Mouse (Mus musculus) heart, adult 2 months (tissue): ENCODE results near the gene Hps6. TPM values are rescaled to one million over a fixed set of nuclear protein-coding genes. Genes with fewer than 3 reads are reported as not detected.

Experiments used
- DNase-seq, 2 experiments: peaks; one replicate each; pipeline ENCODE4 v3.0.0; 2021
- H3K27ac ChIP-seq: fragments of 200-600 bp; 2 replicates; pipeline ENCODE4 v1.8.1; 2022
- H3K27me3 ChIP-seq: fragments of 200-500 bp; 2 replicates; pipeline ENCODE4 v1.6.1; 2012; ENCODE audit warnings: mild to moderate bottlenecking, low read length, inconsistent platforms, mixed read lengths; ENCODE audit not compliant: control insufficient read depth, insufficient read depth
- H3K36me3 ChIP-seq: fragments of 200-500 bp; 2 replicates; pipeline ENCODE4 v1.6.1; 2012; ENCODE audit warnings: low read length, inconsistent platforms; ENCODE audit not compliant: control insufficient read depth, insufficient read depth
- H3K4me1 ChIP-seq: fragments of 200-500 bp; 2 replicates; pipeline ENCODE4 v1.6.1; 2011; ENCODE audit warnings: low read length; ENCODE audit not compliant: control insufficient read depth, insufficient read depth
- H3K4me3 ChIP-seq: fragments of 200-600 bp; 2 replicates; pipeline ENCODE4 v1.8.1; 2022
- H3K79me2 ChIP-seq: fragments of 200-500 bp; replicated peaks from 2 replicates; pipeline ENCODE4 v1.6.1; 2012; ENCODE audit warnings: mild to moderate bottlenecking, inconsistent platforms, low read length, moderate library complexity, mixed read lengths; ENCODE audit not compliant: control insufficient read depth, insufficient read depth
- H3K9ac ChIP-seq: fragments of 200-500 bp; 2 replicates; pipeline ENCODE4 v1.6.1; 2012; ENCODE audit warnings: low read depth, mild to moderate bottlenecking, control low read depth, inconsistent platforms, low read length, mixed read lengths
- CTCF ChIP-seq: fragments of 200-600 bp; IDR thresholded peaks from 2 replicates; pipeline ENCODE4 v1.8.1; 2022; ENCODE audit warnings: antibody characterized with exemption, mild to moderate bottlenecking, moderate library complexity
- EP300 ChIP-seq: fragments of 200-500 bp; IDR thresholded peaks from 2 replicates; pipeline ENCODE4 v1.6.1; 2011; ENCODE audit warnings: low read depth, low read length, control low read depth; ENCODE audit not compliant: insufficient read depth
- POLR2A ChIP-seq: fragments of 200-500 bp; IDR thresholded peaks from 2 replicates; pipeline ENCODE4 v1.6.1; 2011; ENCODE audit warnings: mild to moderate bottlenecking, low read depth, low read length, control low read depth; ENCODE audit not compliant: insufficient read depth
- WGBS: fragments of 180-500 bp; shearing (Covaris S2); methylation state at CpG from one replicate; pipeline ENCODE4 v1.1.7; 2018; 5-methylcytosine and 5-hydroxymethylcytosine counted together
- intact Hi-C: fragments of 180-260 bp; cut with DNase I; formaldehyde crosslinking; loops from one replicate; pipeline ENCODE4 v1.15.1; 2025
- polyA plus RNA-seq: library from polyadenylated mRNA; depleted of rRNA; stranded (reverse); fragments of >200 nt; gene quantifications from 2 replicates; pipeline ENCODE4 v1.2.3, GENCODE M21; 2012
- total RNA-seq, 2 experiments: library from RNA; stranded (reverse); gene quantifications; 2 replicates each; pipeline ENCODE4 v1.2.3; 2021

The Hps6 gene
- total and polyA plus RNA-seq, 3 experiments, result 3.6 to 5.6 (median 5.2) TPM

DNA sequence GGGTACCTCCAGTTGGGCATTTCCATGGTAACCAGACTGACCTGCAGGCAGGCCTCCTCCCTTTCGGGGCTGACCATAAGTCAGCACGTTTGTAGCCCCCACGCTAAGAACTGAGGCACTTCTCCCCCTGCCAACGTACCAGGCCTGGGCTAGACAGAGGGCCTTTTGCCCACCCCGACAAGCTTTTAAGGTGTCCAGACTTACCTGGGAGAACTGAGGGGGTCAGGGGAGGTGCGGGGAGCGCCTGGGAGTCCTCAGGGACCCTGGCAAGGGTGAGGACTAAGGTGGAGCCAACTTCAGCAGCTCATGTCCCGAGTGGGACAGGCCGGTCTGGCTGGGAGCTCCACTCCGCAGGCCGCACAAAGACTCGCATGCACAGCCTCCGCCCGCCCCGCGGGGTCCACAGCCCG lies 35.5 kb downstream of the Hps6 start:
- Histone ChIP-seq H3K27me3 (no peaks in the 10 kb centered on the region), H3K27ac (peak overlapping the region; percentile 85), H3K4me1 (peaks cover 34% of the 10 kb centered on the region), H3K9ac (peak overlapping the region; percentile 60), H3K36me3 (peaks cover 13% of the 10 kb centered on the region), H3K4me3 (peak overlapping the region; percentile 70), H3K79me2 (peaks cover 7% of the 10 kb centered on the region)
- WGBS, result 3% methylated on average over 14 of the region's 17 CpGs
- TF ChIP-seq POLR2A, result no peak
- no peak for TF ChIP-seq CTCF
- no peak for TF ChIP-seq EP300
- DNase-seq, result peak; percentile 44 to 49
- intact Hi-C loops, result no loop called here

DNA sequence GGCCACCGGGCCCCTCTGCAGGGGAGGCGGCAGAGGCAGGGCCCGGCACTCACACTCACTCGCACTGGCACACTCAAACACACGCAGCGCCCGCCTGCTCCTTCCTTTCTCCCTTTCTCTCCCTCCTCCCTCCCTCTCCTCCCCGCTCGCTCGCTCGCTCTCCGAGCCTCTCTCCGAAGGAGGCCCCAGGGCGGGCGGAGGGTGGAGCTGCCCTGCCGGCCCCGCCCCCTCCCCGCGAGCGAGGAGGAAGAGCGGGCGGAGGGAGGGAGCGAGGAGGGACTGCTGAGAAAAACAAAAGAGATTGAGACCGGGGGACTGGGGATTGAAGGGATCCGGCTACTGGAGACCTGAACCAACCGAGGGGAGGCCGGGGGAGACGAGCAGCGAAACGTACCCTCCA lies 36.2 kb downstream of the Hps6 start:
- H3K36me3 ChIP-seq, result peaks cover 13% of the 10 kb centered on the region
- peak overlapping the region; percentile 70 for H3K4me3 ChIP-seq
- peaks cover 7% of the 10 kb centered on the region for H3K79me2 ChIP-seq
- H3K4me1 ChIP-seq, result peaks cover 34% of the 10 kb centered on the region
- DNase-seq, result peak; percentile 93
- TF ChIP-seq EP300 (peak; percentile 53; the same call in 1 of the 2 replicates), POLR2A (peak; percentile 64), CTCF (no peak)
- no peaks in the 10 kb centered on the region for H3K27me3 ChIP-seq
- H3K27ac ChIP-seq, result peak overlapping the region; percentile 85
- WGBS, result 3% methylated on average over 16 of the region's 30 CpGs
- peak overlapping the region; percentile 83 for H3K9ac ChIP-seq
- intact Hi-C loops, result no loop called here

DNA sequence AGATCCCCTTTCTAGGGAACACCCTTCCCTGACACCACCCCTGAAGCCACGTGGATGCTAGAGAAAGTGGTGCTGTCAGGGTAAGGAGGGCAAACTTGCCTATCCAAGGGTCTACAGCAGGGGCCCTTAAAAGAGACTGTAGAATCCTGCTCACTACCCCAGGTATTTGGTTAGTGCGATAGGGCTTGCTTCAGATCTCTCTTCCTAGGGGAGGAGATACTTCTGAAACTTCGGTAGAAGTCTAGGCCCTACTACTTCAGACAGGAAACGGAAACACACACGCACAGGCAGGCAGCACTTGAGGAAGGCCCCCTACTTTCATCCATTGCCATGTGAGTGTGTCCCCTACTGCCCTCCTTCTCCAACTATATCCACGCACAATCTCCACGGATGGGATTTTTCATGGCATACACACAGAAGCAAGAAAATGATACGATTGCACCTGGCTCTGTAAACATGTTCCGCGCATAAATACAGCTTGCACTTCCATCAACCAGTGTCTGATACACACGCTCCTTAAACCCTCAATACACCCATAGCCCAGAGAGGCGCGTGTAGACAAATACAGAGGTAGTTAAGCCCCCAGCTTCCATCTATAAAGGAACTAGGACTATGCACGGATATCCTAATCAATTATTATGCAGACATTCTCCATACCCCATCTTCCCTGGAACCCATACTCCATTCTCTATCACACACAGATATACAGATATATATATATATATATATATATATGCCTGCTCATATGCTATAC lies 37.0 kb downstream of the Hps6 start:
- no peaks in the 10 kb centered on the region for H3K27me3 ChIP-seq
- H3K36me3 ChIP-seq, result peaks cover 13% of the 10 kb centered on the region
- H3K27ac ChIP-seq, result peak overlapping the region; percentile 85
- H3K4me3 ChIP-seq, result peak overlapping the region; percentile 70
- TF ChIP-seq POLR2A (no peak), EP300 (no peak), CTCF (no peak)
- peak overlapping the region; percentile 83 for H3K9ac ChIP-seq
- intact Hi-C loops, result loop anchor here (5.0 kb wide), 1 partner anchor 38 kb away; the partner anchor contains the start of gene Hps6
- H3K79me2 ChIP-seq, result peaks cover 7% of the 10 kb centered on the region
- H3K4me1 ChIP-seq, result peaks cover 34% of the 10 kb centered on the region
- peak in 1 of 2 experiments; percentile 43 for DNase-seq
- WGBS, result 30% methylated on average over 14 of the region's 14 CpGs

DNA sequence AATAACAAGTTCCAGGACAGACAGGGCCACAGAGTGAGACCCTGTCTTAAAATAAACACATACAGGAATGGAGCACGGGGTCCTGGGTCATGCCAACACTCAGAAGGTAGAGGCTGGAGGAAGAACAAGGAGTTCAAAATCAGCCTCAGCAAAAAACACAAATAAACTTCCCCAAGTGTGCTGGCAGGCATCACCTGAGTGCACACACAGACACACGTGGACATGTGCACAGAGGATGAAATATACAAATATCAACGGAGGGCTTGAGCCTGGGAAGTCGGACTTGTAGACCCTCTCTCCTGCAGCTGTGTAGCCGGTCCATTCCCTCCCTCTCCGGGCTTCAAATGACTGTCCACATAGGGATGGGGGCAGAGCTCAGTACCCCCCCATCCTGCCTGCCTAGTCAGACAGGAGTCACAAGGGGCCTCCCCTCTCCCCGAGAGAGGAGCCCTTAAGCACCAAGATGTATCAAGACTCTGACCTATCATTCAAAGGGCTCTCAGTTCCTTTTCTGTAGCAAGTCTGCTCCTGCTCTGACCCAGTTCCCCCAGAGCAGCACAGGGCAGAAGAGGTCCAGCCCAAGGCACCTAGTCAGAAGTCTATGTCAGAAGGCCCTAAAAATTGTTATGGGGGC lies 38.1 kb downstream of the Hps6 start:
- WGBS, result 21% methylated on average over 7 of the region's 7 CpGs
- H3K4me1 ChIP-seq, result peaks cover 35% of the 10 kb centered on the region

DNA sequence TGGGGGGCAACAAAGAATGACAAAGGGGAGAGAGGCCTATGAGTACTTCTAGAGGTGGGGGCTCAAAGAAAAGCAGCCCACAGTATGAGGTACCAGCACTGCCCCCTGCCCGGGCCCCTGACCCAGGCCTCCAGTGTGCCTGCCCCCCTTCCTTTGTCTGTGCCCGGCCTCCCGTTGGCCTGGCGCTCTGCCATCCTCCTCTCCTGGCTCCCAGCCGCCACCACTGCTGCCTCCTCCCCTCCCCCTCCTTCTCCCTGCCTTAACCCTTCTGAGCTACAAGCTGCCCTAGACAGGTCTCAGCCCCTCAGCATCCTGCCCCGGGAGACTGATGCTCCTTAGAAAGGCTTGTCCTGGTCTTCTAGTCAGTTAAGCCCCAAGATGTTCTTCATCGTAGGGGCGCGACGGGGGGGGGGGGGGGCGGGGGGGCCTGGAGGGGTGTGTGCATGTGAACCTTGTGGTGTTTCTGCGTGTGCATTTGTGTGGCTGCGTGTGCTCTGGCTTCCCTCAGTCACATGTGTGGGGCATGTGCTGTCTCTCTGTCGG lies 38.7 kb downstream of the Hps6 start:
- Histone ChIP-seq H3K27me3 (no peaks in the 10 kb centered on the region), H3K4me1 (peaks cover 35% of the 10 kb centered on the region), H3K27ac (peak overlapping the region; percentile 65), H3K9ac (peak overlapping the region; percentile 46), H3K79me2 (peaks cover 7% of the 10 kb centered on the region), H3K4me3 (peak overlapping the region; percentile 20; the same call in 1 of the 2 replicates), H3K36me3 (peaks cover 13% of the 10 kb centered on the region)
- intact Hi-C loops, result loop anchor here (5.0 kb wide), 1 partner anchor 40 kb away; the partner anchor contains the start of gene Hps6
- WGBS, result 2% methylated on average over 12 of the region's 14 CpGs
- DNase-seq, result peak; percentile 84 to 86
- no peak for TF ChIP-seq EP300
- no peak for TF ChIP-seq POLR2A
- TF ChIP-seq CTCF, result no peak

More for the DNA sequence above, 38.1 kb downstream of the Hps6 start:
- H3K36me3 ChIP-seq, result peaks cover 13% of the 10 kb centered on the region
- peak overlapping the region; percentile 65 for H3K27ac ChIP-seq
- H3K27me3 ChIP-seq, result no peaks in the 10 kb centered on the region
- peak; percentile 34 to 37 for DNase-seq
- no peak for TF ChIP-seq CTCF
- TF ChIP-seq EP300, result no peak
- no peak for TF ChIP-seq POLR2A
- H3K4me3 ChIP-seq, result peak overlapping the region; percentile 19; the same call in 1 of the 2 replicates
- intact Hi-C loops, result loop anchor here (5.0 kb wide), 1 partner anchor 39 kb away; the partner anchor contains the start of gene Hps6
- H3K9ac ChIP-seq, result peak overlapping the region; percentile 46
- H3K79me2 ChIP-seq, result peaks cover 7% of the 10 kb centered on the region
